Mouse (Mus musculus): ENCODE measurements around the gene Tmem79. TPM values are rescaled to one million over a fixed set of nuclear protein-coding genes. Genes with fewer than 3 reads are reported as not detected.
A peak's percentile ranks its signal among the peaks of the same experiment; 100 is the strongest.
"Not testable (repeated sequence)": the region's sequence is repeated elsewhere in the genome, so short reads cannot be mapped to it uniquely, and the experiment has no call there.

Gene Tmem79
- total RNA-seq, 2 experiments from 2014 or later = 1.9 to 2.3 TPM

DNA sequence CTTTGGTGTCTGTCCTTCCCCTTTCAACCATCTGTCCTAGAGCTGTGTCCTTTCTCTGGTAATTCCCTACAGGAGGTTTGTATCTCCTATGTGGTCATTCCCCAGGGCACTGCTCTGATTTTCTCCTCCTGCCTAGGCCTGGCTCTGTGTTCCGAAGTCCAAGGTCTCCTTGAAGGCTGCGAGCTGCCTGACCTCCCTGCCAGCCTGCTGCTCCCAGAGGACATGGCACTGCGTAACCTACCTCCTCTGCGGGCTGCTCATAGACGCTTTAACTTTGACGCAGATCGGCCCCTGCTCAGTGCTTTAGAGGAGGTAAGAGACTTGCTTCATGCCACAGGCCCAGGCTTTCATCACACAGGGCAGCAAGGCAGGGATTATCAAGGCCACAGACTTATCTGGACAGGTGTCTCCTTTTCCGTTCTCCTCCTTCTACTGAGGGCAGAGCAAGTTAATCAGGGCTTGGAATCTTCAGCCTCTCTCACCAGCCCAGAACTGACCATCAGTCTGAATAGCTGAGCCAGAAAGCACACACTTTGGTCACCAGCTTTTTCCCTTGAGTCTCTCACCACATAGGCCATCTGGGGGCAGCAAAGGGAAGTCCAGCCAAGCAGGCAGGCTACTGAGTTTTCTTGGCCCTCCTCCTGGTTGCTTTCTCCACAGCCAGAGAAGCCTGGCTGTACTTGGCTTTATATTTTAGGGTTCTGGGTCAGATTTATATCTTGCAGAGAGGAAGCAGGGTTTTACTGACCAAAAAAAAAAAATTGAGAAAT, 18.6 kb upstream of the Tmem79 start:
- no peak for ATAC-seq (replicated peaks; ENCODE audit: poor library complexity)

DNA sequence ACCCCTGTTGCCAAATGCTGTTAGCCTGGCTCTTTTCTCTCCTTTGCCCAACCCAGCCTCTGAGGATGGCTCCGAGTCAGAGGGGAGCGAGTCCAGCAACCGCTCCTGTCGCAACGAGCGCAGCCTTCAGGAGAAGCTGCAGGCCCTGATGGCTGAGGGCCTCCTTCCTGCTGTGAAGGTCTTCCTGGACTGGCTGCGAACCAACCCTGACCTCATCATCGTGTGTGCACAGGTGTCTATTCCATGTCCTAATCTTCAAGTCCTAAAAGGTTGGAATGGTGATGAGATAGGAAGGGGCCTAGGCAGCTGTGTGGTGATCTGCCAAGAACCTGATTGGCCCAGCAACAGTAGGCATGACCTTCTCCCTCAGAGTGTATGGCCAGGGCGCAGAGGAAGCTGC, 17.0 kb upstream of the Tmem79 start:
- ATAC-seq (replicated peaks; ENCODE audit: poor library complexity) = no peak

GRCm38 (mm10) chr3:88350732-88351131, 14.8 kb upstream of the Tmem79 start:
- ATAC-seq (replicated peaks; ENCODE audit: poor library complexity) = no peak

- no peak for ATAC-seq (replicated peaks; ENCODE audit: poor library complexity)
These were observed 3.1 kb upstream of the Tmem79 start for GRCm38 (mm10) chr3:88339006-88339405.

DNA sequence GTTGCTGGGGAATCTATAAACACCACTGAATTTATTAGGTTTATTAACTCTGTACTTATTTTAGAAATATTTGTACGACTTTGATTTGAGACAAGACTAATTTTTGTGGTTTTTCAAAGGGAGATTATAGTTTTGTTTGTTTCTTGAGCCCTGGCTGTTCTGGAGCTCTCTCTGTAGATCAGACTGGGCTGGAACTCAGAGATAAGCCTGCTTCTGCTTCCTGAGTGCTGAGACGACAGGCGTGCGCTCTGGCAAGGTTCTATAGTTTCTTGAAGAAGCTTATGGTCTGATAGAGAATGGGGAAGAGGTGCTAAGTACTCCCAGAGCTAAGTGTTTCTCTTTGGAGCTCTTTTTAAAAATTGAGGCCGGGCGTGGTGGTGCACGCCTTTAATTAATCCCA, 2.4 kb upstream of the Tmem79 start:
- ATAC-seq (replicated peaks; ENCODE audit: poor library complexity) = peak; percentile 61

GRCm38 (mm10) chr3:88337367-88338020, 1.5 kb upstream of the Tmem79 start:
- peak; percentile 27 for ATAC-seq (replicated peaks; ENCODE audit: poor library complexity)

DNA sequence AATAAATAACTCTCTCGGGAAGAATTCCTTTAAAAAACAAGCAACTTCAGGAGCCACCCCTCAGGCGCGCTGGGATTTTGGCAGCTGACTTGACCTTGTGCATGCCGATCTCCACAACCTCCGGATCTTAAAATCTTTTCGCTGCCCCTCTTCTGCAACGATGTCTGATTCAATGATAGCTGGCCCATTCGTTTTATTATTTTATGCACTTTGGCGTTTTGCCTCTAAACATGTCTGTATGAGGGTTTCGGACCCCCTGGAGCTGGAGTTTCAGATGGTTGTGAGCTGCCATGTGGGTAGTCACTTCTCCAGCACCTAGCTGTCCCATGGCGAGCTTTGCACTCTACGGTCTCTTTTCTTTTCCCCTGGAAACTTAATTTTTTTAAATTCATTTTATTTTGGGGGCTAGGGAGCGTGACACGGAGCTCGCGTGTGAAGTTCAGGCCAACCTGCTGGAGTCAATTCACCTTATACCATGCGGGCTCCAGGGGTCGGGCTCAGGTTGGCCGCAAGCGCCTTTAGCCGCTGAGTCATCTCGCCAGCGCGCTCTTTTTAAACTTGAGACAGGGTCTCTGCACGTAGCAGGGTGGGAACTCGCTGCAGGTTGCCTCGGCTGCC, 403 bp downstream of the Tmem79 start:
- peak; percentile 29 for ATAC-seq (replicated peaks; ENCODE audit: poor library complexity)

DNA sequence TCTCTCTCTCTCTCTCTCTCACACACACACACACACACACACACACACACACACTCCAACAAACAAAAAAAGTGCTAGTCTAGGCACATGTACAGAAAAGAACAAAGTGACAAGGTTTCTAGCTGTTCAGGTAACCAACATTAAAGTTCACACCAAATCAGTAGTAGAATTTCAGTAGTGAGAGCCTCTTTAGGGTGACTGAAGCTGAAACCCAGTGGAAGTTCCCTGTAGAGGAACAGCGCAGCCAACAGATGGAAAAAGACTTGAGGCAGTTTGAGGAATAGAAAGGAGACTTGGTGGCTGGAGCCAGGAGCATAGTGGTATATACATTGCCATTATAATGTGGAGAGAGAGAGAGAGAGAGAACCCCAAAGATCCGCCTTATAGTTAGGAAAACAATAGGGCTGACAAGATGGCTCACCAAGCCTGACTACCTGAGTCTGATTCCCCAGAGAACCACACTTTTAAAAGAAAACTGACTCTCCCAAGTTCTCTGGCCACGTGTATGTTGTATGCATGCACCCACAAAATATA, 979 bp downstream of the Tmem79 start:
- no peak for ATAC-seq (replicated peaks; ENCODE audit: poor library complexity)

GRCm38 (mm10) chr3:88334029-88334658, 1.8 kb downstream of the Tmem79 start:
- ATAC-seq (replicated peaks; ENCODE audit: poor library complexity) = no peak

DNA sequence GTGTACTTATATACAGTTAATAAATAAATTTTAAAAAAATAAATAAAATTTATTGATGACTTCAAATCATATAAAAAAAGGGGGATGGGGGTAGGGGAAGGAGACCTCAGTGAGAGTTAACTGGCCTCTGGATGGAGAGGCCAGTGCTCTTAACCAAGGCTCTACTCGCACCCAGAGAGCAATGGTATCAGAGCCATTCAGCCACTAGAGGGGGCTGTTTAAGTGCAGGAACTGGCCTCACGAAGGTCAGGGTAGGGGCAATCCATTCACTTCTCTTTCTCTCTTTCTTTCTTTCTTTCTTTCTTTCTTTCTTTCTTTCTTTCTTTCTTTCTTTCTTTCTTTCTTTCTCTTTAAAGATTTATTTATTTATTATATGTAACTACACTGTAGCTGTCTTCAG, 4.7 kb downstream of the Tmem79 start:
- ATAC-seq (replicated peaks; ENCODE audit: poor library complexity) = peak; percentile 48; the same call in 1 of the 2 replicates

GRCm38 (mm10) chr3:88328956-88329355, 7.0 kb downstream of the Tmem79 start:
- no peak for ATAC-seq (replicated peaks; ENCODE audit: poor library complexity)

GRCm38 (mm10) chr3:88324951-88325405, 11.0 kb downstream of the Tmem79 start, which contains the start of gene Glmp:
Gene Glmp, plus strand, starts transcription at chr3:88325023.
- peak; percentile 94 for ATAC-seq (replicated peaks; ENCODE audit: poor library complexity)

DNA sequence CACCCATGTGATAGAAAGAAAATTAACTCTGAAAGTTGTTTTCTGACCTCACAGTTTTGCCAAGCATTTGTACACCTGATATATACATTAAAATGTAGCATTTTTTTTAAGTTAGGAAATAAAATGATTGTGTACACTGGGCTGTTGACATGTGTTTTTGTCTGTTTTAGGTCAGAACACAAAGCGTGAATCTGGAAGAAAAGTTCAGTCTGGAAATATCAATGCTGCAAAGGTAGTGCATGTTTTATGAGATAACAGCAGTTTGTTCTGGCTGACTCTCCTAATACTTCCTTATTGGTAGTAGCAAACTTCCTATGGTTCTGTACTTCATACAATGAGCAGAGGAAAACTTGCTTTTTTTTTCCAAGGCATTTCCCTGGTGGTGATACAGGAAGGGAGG, 36.8 kb downstream of the Tmem79 start:
- ATAC-seq (replicated peaks; ENCODE audit: poor library complexity) = no peak

GRCm38 (mm10) chr3:88297321-88297851, 38.6 kb downstream of the Tmem79 start:
- peak; percentile 27 for ATAC-seq (replicated peaks; ENCODE audit: poor library complexity)

DNA sequence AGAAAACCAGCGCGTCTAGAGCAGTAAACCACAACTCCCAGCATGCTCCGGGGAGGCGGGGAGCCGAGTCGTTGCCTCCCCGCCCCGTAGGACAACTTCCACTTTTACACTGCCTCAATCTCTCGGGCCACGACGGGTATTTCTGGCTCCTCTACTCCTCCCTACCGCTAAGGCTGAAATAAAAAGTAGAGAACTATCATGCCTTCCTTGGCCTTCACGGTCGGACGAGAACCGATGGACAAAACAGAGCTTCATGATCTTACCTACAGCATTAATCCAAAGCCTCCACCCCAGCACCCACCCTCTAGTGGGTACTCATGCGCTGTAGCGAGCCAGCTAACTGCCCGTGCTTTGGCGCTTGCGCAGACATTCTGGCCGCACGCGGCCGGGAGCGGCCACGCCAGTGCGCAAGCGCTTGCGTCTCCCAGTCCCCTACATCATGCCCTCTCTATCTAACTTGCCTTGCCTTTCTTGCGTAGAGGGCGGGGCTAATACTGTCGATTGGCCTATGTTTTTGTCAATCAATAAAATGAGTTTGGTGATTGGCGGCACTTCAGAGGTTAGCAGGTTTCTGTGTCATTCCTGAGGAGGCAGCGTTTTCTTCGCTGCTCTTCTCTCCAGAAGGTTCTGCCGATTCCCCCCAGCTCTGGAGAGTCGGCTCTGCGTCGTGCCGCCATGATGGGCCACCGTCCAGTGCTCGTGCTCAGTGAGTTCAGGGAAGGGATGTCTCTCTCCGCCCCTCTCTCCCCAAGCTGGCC, 39.2 kb downstream of the Tmem79 start, which contains the start of the genes Tsacc and Cct3:
Gene Tsacc, minus strand, starts transcription at position 439 of the 758 bp plus-strand sequence.
Gene Cct3, plus strand, starts transcription at position 556 of the 758 bp plus-strand sequence.
- peak; percentile 83 for ATAC-seq (replicated peaks; ENCODE audit: poor library complexity)

DNA sequence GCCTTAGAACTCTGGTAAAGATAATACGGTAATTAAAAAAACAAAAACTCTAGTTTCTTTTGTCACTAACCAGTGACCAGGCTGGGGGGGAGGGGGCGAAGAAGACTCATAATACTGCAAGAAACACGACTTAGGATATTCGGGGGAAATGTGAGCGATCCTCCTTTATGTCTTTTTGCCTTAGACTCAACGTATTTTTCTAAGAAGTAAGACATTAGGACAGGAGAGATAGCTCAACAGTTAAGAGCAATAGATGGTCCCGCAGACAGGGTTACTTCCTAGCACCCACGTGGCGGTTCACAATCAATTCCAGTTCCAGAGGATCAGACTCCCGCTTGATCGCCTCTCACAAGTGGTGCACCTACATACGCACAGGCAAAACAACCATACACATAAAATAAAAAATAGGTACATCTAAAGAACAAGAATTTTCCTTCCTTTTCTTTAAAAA, 39.8 kb downstream of the Tmem79 start:
- ATAC-seq (replicated peaks; ENCODE audit: poor library complexity) = no peak; the same call in none of the 2 replicates

DNA sequence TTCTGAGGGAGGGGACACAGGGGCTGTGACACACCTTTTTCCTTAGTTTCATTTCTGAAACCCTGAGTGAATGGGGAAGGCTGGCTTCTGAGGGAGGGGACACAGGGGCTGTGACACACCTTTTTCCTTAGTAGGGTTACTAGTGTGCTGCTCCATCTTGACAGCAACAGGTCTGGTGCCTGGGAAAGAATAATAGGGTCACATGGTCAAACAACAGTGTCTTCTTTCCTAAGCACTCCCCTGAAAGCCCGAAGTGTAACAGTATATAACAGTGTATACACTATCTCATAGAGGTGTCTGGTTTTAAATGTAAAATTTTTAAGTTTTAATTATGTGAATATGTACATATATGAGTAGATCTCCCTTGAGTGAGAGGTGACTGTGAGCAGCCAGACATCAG, 40.7 kb downstream of the Tmem79 start:
- ATAC-seq (replicated peaks; ENCODE audit: poor library complexity) = not testable (repeated sequence)

DNA sequence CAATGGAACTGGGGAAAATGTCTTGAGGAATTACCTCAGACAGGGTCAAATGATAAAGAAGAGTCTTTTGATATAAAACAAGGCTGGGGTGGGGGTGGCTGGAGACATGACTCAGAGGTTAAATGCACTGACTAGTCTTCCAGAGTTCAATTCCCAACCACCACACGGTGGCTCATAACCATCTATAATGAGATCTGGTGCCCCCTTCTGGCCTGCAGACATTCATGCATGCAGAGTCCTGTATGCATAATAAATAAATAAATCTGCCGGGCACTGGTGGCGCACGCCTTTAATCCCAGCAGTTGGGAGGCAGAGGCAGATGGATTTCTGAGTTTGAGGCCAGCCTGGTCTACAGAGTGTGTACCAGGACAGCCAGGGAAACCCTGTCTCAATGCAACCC, 44.0 kb downstream of the Tmem79 start:
- ATAC-seq (replicated peaks; ENCODE audit: poor library complexity) = 0 out of 2 replicates have a peak, but pooled peaks have one; percentile 11

DNA sequence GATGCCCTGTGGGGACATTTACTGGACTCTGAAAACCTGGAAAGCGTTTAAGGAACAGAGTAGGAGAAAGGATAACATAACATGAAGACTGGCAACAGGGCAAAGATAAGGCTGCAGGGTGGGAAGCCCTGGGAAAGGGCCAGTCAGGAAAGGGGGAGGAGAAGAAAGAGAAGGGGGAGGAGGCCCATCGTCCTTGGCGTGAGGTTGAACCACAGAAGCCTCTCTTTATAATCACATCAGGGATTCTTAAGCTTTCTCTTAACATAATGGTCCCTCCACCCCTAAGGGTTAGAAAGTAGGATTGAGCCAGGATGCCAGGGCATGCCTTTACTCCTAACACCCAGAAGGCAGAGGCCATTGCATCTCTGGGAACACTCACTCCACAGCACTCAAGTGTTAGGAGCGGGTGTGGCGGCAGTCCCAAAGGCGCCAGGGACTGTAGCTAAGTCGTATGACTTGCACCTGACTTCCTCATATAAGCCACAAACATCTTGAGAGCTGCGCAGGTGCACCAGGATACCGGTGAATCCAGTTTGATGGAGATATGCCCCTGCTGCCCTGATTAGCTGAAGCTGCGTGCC, 47.7 kb downstream of the Tmem79 start:
- ATAC-seq (replicated peaks; ENCODE audit: poor library complexity) = not testable (repeated sequence)

Measured in megakaryocyte progenitor cell, adult 5-6 weeks (primary cell).